Mouse (Mus musculus) kidney, adult 2 months (tissue): ENCODE measurements around the gene Gm4907.

Source experiments
- CTCF ChIP-seq: fragments of 200-500 bp; conservative IDR thresholded peaks from 2 replicates; pipeline ENCODE4 v1.5.1; 2011; ENCODE audit warnings: low read depth, mild to moderate bottlenecking, control low read depth, low read length, moderate library complexity, mixed read lengths; ENCODE audit not compliant: insufficient read depth, insufficient read length
- POLR2A ChIP-seq: fragments of 200-500 bp; IDR thresholded peaks from one replicate; pipeline ENCODE4 v1.6.1; 2011; ENCODE audit warnings: low read depth, low read length, control low read depth

- TF ChIP-seq CTCF (no peak), POLR2A (no peak)
Observed at GRCm38 (mm10) chrX:23840921-23841320, 41.4 kb upstream of the Gm4907 start.
